Mouse (Mus musculus) limb, embryonic 14.5 days (tissue): ENCODE data around the gene Gtf3c1. TPM values are rescaled to one million over a fixed set of nuclear protein-coding genes. Genes with fewer than 3 reads are reported as not detected.

ENCODE experiments used
- ATAC-seq: fragments of 200-750 bp; cut with Nextera tagmentation; 2 replicates; pipeline ENCODE4 v1.8.0; 2017; ENCODE audit warnings: low read depth, moderate number of reproducible peaks, moderate TSS enrichment; ENCODE audit not compliant: low FRiP score
- DNase-seq: peaks from one replicate; pipeline ENCODE4 v3.0.0-alpha.2; 2015; ENCODE audit warnings: low spot score
- H3K27ac ChIP-seq: fragments of 300-500 bp; sonication (generic); replicated peaks from 2 replicates; pipeline ENCODE4 v1.5.1; 2014; ENCODE audit warnings: low read depth, mild to moderate bottlenecking, low read length, moderate library complexity, mixed read lengths
- H3K27me3 ChIP-seq: fragments of 300-500 bp; sonication (generic); 2 replicates; pipeline ENCODE4 v1.6.1; 2014; ENCODE audit warnings: low read length, mixed read lengths; ENCODE audit not compliant: control insufficient read depth, insufficient read depth
- H3K36me3 ChIP-seq: fragments of 300-500 bp; sonication (generic); 2 replicates; pipeline ENCODE4 v1.6.1; 2014; ENCODE audit warnings: mild to moderate bottlenecking, low read length, moderate library complexity, mixed read lengths; ENCODE audit not compliant: control insufficient read depth, insufficient read depth
- H3K4me1 ChIP-seq: fragments of 300-500 bp; sonication (generic); 2 replicates; pipeline ENCODE4 v1.6.1; 2014; ENCODE audit warnings: antibody characterized with exemption, low read length, mixed read lengths; ENCODE audit not compliant: control insufficient read depth, insufficient read depth
- H3K4me2 ChIP-seq: fragments of 300-500 bp; sonication (generic); replicated peaks from 2 replicates; pipeline ENCODE4 v1.6.1; 2014; ENCODE audit warnings: low read depth, mild to moderate bottlenecking, low read length, moderate library complexity; ENCODE audit not compliant: severe bottlenecking
- H3K4me3 ChIP-seq: fragments of 300-500 bp; sonication (generic); replicated peaks from 2 replicates; pipeline ENCODE4 v1.5.1; 2014; ENCODE audit warnings: low read length
- H3K9ac ChIP-seq: fragments of 300-500 bp; sonication (generic); 2 replicates; pipeline ENCODE4 v1.6.1; 2014; ENCODE audit warnings: mild to moderate bottlenecking, low read depth, low read length, moderate library complexity; ENCODE audit not compliant: severe bottlenecking
- H3K9me3 ChIP-seq: fragments of 300-500 bp; sonication (generic); 2 replicates; pipeline ENCODE4 v1.6.1; 2016; ENCODE audit warnings: low read length; ENCODE audit not compliant: control insufficient read depth
- POLR2A ChIP-seq: fragments of 200-500 bp; IDR thresholded peaks from 2 replicates; pipeline ENCODE4 v1.8.0; 2012; ENCODE audit warnings: inconsistent platforms, mild to moderate bottlenecking, moderate library complexity, borderline replicate concordance; ENCODE audit not compliant: insufficient read depth, insufficient read length; ENCODE audit errors: extremely low read depth
- WGBS: fragments of 180-500 bp; shearing (Covaris S2); extraction: QIAGEN DNeasy Blood & Tissue Kit; methylation state at CpG from one replicate; pipeline ENCODE4 v1.1.7; 2014; 5-methylcytosine and 5-hydroxymethylcytosine counted together
- polyA plus RNA-seq, 2 experiments: library from polyadenylated mRNA; depleted of rRNA in 1 of 2; stranded (reverse) in 1 of 2; unstranded in 1 of 2; fragments of >200 nt; fragmentation: Nextera tagmentation in 1 of 2; extraction: Ambion mirVana in 1 of 2; gene quantifications; 2 replicates each; pipeline versions ENCODE4 v1.2.1 to v1.2.3; 2012 to 2014

The Gtf3c1 gene
- polyA plus RNA-seq (2012; rRNA removed) (40.7 and 55.1 TPM in 2 replicates), polyA plus RNA-seq (2014; fragmentation: Nextera tagmentation; extraction: Ambion mirVana) (27.9 and 33.0 TPM in 2 replicates)

GRCm38 (mm10) chr7:125707593-125708022 is at the start of gene Gtf3c1, which contains the start of gene D430042O09Rik:
Gene Gtf3c1 (minus strand): TSS chr7:125707780.
Gene D430042O09Rik (plus strand): TSS chr7:125707888.
- TF ChIP-seq POLR2A: peak; percentile 90; the same call in 1 of the 2 replicates
- H3K4me1 ChIP-seq: peaks cover 32% of the 10 kb centered on the region
- peak within 1 kb of the TSS; percentile 78 for H3K4me3 ChIP-seq
- H3K27ac ChIP-seq: peak within 1 kb of the TSS; percentile 94
- H3K9me3 ChIP-seq: no peaks in the 10 kb centered on the region
- DNase-seq (peak; percentile 100), ATAC-seq (peak; percentile 99)
- no peaks in the 10 kb centered on the region for H3K27me3 ChIP-seq
- H3K4me2 ChIP-seq: peak within 1 kb of the TSS; percentile 82
- peaks cover 30% of the 10 kb centered on the region for H3K36me3 ChIP-seq
- WGBS: 2% methylated on average over 44 of the region's 45 CpGs
- H3K9ac ChIP-seq: peak within 1 kb of the TSS; percentile 89

- Histone ChIP-seq H3K9ac (no peak overlapping the region), H3K36me3 (peaks cover 11% of the 10 kb centered on the region; the same call in 1 of the 2 replicates), H3K27ac (no peak overlapping the region), H3K4me1 (no peaks in the 10 kb centered on the region), H3K4me3 (no peak overlapping the region), H3K27me3 (no peaks in the 10 kb centered on the region), H3K9me3 (no peaks in the 10 kb centered on the region), H3K4me2 (no peak overlapping the region)
- ATAC-seq: no peak
- WGBS: 76% methylated on average over 6 of the region's 6 CpGs
- no peak for DNase-seq
- TF ChIP-seq POLR2A: no peak
Measured at GRCm38 (mm10) chr7:125756806-125757205, 49.2 kb upstream of the Gtf3c1 start.

GRCm38 (mm10) chr7:125753326-125753715 is 45.7 kb upstream of the Gtf3c1 start:
- H3K9ac ChIP-seq: no peak overlapping the region
- no peaks in the 10 kb centered on the region for H3K27me3 ChIP-seq
- TF ChIP-seq POLR2A: no peak
- ATAC-seq (no peak), DNase-seq (no peak)
- H3K4me3 ChIP-seq: no peak overlapping the region
- WGBS: 89% methylated on average over 3 of the region's 3 CpGs
- no peak overlapping the region for H3K27ac ChIP-seq
- H3K4me2 ChIP-seq: no peak overlapping the region
- peaks cover 10% of the 10 kb centered on the region; the same call in 1 of the 2 replicates for H3K36me3 ChIP-seq
- H3K9me3 ChIP-seq: no peaks in the 10 kb centered on the region
- H3K4me1 ChIP-seq: no peaks in the 10 kb centered on the region

DNA sequence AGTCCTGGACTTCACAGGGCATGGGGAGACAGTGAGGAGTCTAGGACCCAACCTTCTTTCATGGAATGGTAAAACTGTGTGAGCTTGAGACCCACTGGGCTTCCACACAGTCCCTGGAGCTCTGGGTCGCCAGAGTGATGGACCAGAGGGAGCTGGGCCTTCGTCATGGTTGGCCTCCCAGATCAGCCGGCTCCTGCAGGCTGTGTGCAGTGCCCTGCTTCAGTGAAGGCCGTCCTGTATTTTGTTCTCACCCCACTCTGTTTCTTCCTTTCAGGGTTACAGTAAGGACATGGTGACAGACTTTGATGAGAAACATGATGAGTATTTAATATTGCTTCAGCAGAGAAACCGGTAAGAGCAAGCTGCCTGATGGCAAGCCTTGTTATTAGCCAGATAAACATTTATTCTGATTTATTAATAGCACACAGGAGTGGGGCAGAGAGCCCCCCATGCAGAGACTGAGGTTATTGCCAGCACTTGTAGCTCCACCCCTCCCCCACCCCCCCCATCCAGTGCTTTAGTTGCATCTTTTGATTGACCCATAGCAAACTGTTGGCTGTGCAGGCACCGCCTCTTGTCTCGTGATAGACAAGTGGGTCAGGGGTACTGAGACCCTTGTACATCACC is 45.2 kb upstream of the Gtf3c1 start:
- Histone ChIP-seq H3K27ac (no peak overlapping the region), H3K4me1 (no peaks in the 10 kb centered on the region), H3K4me3 (no peak overlapping the region), H3K4me2 (no peak overlapping the region), H3K9ac (no peak overlapping the region), H3K27me3 (no peaks in the 10 kb centered on the region), H3K36me3 (peaks cover 10% of the 10 kb centered on the region; the same call in 1 of the 2 replicates), H3K9me3 (no peaks in the 10 kb centered on the region)
- ATAC-seq (no peak), DNase-seq (no peak)
- 77% methylated on average over 7 of the region's 7 CpGs for WGBS
- no peak for TF ChIP-seq POLR2A

GRCm38 (mm10) chr7:125748186-125748585 is 40.6 kb upstream of the Gtf3c1 start:
- Histone ChIP-seq H3K27me3 (no peaks in the 10 kb centered on the region), H3K27ac (no peak overlapping the region), H3K9ac (no peak overlapping the region), H3K4me3 (no peak overlapping the region), H3K9me3 (no peaks in the 10 kb centered on the region), H3K36me3 (peaks cover 7% of the 10 kb centered on the region; the same call in 1 of the 2 replicates), H3K4me1 (no peaks in the 10 kb centered on the region), H3K4me2 (no peak overlapping the region)
- no peak for TF ChIP-seq POLR2A
- WGBS: 57% methylated on average over 3 of the region's 3 CpGs
- ATAC-seq (no peak), DNase-seq (peak; percentile 56)

- Histone ChIP-seq H3K27ac (no peak overlapping the region), H3K27me3 (no peaks in the 10 kb centered on the region), H3K4me3 (no peak overlapping the region), H3K9ac (no peak overlapping the region), H3K9me3 (no peaks in the 10 kb centered on the region), H3K36me3 (0 out of 2 replicates have a peak, but pooled peaks cover 2% of the 10 kb centered on the region), H3K4me1 (no peaks in the 10 kb centered on the region), H3K4me2 (no peak overlapping the region)
- DNase-seq: no peak
- no peak for TF ChIP-seq POLR2A
- ATAC-seq: no peak
- WGBS: 63% methylated on average over 7 of the region's 7 CpGs
Measured at GRCm38 (mm10) chr7:125747316-125747690, 39.7 kb upstream of the Gtf3c1 start.
